Mouse (Mus musculus): ENCODE results near the gene Dcaf12.

DNA sequence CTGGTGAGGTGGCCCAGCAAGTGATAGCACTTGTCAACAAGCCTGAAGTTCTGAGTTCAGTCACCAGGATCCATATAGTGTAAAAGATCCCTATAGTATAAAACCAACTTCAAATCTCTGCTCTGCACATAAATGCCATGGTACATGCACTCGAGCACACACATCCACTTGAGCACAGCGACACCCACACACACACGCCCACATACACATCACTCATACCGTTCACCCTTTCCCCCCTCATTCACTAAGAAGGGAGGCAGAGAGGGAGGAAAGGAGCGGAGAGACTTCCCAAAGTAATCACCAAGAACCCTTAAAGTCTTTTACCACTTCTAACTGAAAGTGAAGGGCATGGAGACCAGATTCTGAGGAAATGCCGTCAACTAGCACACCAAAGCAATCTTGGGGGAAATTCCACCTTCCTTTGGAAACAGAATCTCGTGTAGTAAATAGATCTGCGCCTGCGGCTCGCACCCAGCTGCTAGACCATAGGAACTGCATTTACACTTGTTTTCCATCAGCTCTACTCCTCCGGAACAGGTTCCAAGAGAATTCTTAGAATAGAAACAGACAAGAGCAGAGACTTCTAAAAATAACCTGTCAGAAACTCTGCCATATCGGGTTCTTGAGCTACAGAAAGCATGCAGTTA, 59.0 kb downstream of the Dcaf12 start:
- TF ChIP-seq CTCF (IDR thresholded peaks at IDR 0.05; ENCODE audit: low read depth) (no peak), EP300 (IDR thresholded peaks at IDR 0.05; ENCODE audit: low read depth) (no peak)
